In the genomic region with DNA sequence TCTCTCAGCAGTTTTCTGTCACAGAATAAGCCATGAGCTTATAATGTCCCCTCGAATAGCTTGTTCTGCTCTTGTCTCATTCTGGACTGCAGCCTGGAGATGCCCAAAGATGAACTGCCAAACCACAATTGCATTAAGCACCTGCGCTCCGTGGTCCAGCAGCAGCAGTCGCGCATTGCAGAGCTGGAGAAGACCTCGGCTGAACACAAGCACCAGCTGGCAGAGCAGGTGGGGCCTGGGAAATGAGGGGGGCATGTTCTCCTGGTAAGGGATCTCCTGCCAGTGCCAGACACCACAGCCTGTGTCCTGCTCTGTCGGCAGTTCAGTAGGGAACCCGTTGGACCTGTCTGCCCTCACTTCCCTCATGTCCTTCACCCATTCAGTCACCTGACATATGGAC, we compare ENCODE assay signal across 21 mouse cellular contexts. TPM values are rescaled to one million over a fixed set of nuclear protein-coding genes. Genes with fewer than 3 reads are reported as not detected.
DNase-seq lines count a peak whose midpoint lies in the region; ATAC-seq lines count a peak whose summit lies in the region.
"Had no signal": no experiment of that assay in that cellular context is flagged by ENCODE, and none has a peak within 500 bp of the region (broad histone marks: within the 10 kb centered on the region; RNA-seq: fewer than 3 reads in every experiment).

No protein-coding gene starts in this region.

- H3K4me1 ChIP-seq in hindbrain, embryonic 13.5 days (replicated peaks) = peaks cover 16% of the 10 kb centered on the region
- H3K4me1 ChIP-seq in hindbrain, embryonic 14.5 days (replicated peaks; ENCODE audit: control insufficient read depth, insufficient read depth, low read length) = no peaks in the 10 kb centered on the region
- 0 out of 2 replicates have a peak, but pooled peaks cover 7% of the 10 kb centered on the region for H3K4me1 ChIP-seq in neural tube, embryonic 15.5 days
- peaks cover 25% of the 10 kb centered on the region for H3K4me1 ChIP-seq in brown adipose tissue, adult 24 weeks (ENCODE audit: control insufficient read depth, insufficient read depth, insufficient read length, low read length)
- H3K4me1 ChIP-seq in heart, embryonic 10.5 days = peaks cover 13% of the 10 kb centered on the region; the same call in 1 of the 2 replicates
- H3K4me1 ChIP-seq: hindbrain, embryonic 15.5 days; lung, embryonic 15.5 days; midbrain, embryonic 15.5 days had no signal

- no peak overlapping the region for H3K9ac ChIP-seq in hindbrain, embryonic 13.5 days
- H3K9ac ChIP-seq in hindbrain, embryonic 14.5 days = no peak overlapping the region
- H3K9ac ChIP-seq in neural tube, embryonic 15.5 days (replicated peaks) = no peak overlapping the region
- H3K9ac ChIP-seq: forebrain, embryonic 13.5 days; hindbrain, embryonic 15.5 days; lung, embryonic 15.5 days; midbrain, embryonic 15.5 days had no signal

- peak overlapping the region; percentile 69 for H3K27ac ChIP-seq in hindbrain, embryonic 13.5 days
- no peak overlapping the region for H3K27ac ChIP-seq in hindbrain, embryonic 14.5 days
- H3K27ac ChIP-seq in neural tube, embryonic 15.5 days (replicated peaks) = 0 out of 2 replicates have a peak overlapping the region, but pooled peaks have one; percentile 10
- 0 out of 2 replicates have a peak overlapping the region, but pooled peaks have one; percentile 10 for H3K27ac ChIP-seq in brown adipose tissue, adult 24 weeks (replicated peaks; ENCODE audit: low read depth, low read length)
- no peak overlapping the region for H3K27ac ChIP-seq in heart, embryonic 10.5 days
- H3K27ac ChIP-seq: forebrain, embryonic 13.5 days; hindbrain, embryonic 15.5 days; lung, embryonic 15.5 days; midbrain, embryonic 15.5 days had no signal

- H3K9me3 ChIP-seq in hindbrain, embryonic 13.5 days = no peaks in the 10 kb centered on the region
- H3K9me3 ChIP-seq in hindbrain, embryonic 14.5 days (ENCODE audit: control insufficient read depth, low read length) = no peaks in the 10 kb centered on the region
- H3K9me3 ChIP-seq in neural tube, embryonic 15.5 days (replicated peaks) = no peaks in the 10 kb centered on the region
- no peaks in the 10 kb centered on the region for H3K9me3 ChIP-seq in heart, embryonic 10.5 days
- H3K9me3 ChIP-seq: forebrain, embryonic 13.5 days; hindbrain, embryonic 15.5 days; lung, embryonic 15.5 days; midbrain, embryonic 15.5 days had no signal

- 75% methylated on average over 8 of the region's 8 CpGs for WGBS in hindbrain, embryonic 13.5 days
- 83% methylated on average over 8 of the region's 8 CpGs for WGBS in hindbrain, embryonic 14.5 days
- 82% methylated on average over 8 of the region's 8 CpGs for WGBS in neural tube, embryonic 15.5 days
- WGBS in heart, embryonic 10.5 days = 93% methylated on average over 8 of the region's 8 CpGs

- H3K4me3 ChIP-seq in hindbrain, embryonic 13.5 days = no peak overlapping the region
- H3K4me3 ChIP-seq in hindbrain, embryonic 14.5 days (replicated peaks; ENCODE audit: low read length) = no peak overlapping the region
- no peak overlapping the region for H3K4me3 ChIP-seq in neural tube, embryonic 15.5 days (replicated peaks)
- H3K4me3 ChIP-seq in brown adipose tissue, adult 24 weeks (ENCODE audit: insufficient read depth, low read depth, low read length) = no peak overlapping the region
- no peak overlapping the region for H3K4me3 ChIP-seq in heart, embryonic 10.5 days
- H3K4me3 ChIP-seq: forebrain, embryonic 13.5 days; hindbrain, embryonic 15.5 days; lung, embryonic 15.5 days; midbrain, embryonic 15.5 days had no signal

- H3K36me3 ChIP-seq in hindbrain, embryonic 13.5 days = peaks cover 71% of the 10 kb centered on the region
- peaks cover 92% of the 10 kb centered on the region for H3K36me3 ChIP-seq in hindbrain, embryonic 14.5 days (replicated peaks; ENCODE audit: control insufficient read depth, insufficient read depth)
- H3K36me3 ChIP-seq in neural tube, embryonic 15.5 days = peaks cover 67% of the 10 kb centered on the region
- H3K36me3 ChIP-seq in heart, embryonic 10.5 days = peaks cover 92% of the 10 kb centered on the region

- ATAC-seq in hindbrain, embryonic 13.5 days (ENCODE audit: low FRiP score) = no peak
- ATAC-seq in hindbrain, embryonic 14.5 days (ENCODE audit: low FRiP score) = no peak
- ATAC-seq in neural tube, embryonic 15.5 days (ENCODE audit: low FRiP score) = no peak
- ATAC-seq: forebrain, embryonic 13.5 days; midbrain, embryonic 15.5 days had no signal

- no peak overlapping the region for H3K4me2 ChIP-seq in hindbrain, embryonic 13.5 days
- no peak overlapping the region for H3K4me2 ChIP-seq in hindbrain, embryonic 14.5 days (replicated peaks)
- H3K4me2 ChIP-seq in neural tube, embryonic 15.5 days = no peak overlapping the region
- H3K4me2 ChIP-seq: forebrain, embryonic 13.5 days; hindbrain, embryonic 15.5 days; liver, embryonic 11.5 days; lung, embryonic 15.5 days; midbrain, embryonic 15.5 days had no signal

- no peaks in the 10 kb centered on the region for H3K27me3 ChIP-seq in hindbrain, embryonic 13.5 days
- H3K27me3 ChIP-seq in hindbrain, embryonic 14.5 days (ENCODE audit: control insufficient read depth, insufficient read depth, low read length) = no peaks in the 10 kb centered on the region
- H3K27me3 ChIP-seq in neural tube, embryonic 15.5 days (replicated peaks) = no peaks in the 10 kb centered on the region
- no peaks in the 10 kb centered on the region for H3K27me3 ChIP-seq in heart, embryonic 10.5 days (ENCODE audit: insufficient read depth, poor library complexity, severe bottlenecking)
- H3K27me3 ChIP-seq: forebrain, embryonic 13.5 days; hindbrain, embryonic 15.5 days; lung, embryonic 15.5 days; midbrain, embryonic 15.5 days had no signal

- DNase-seq in hindbrain, embryonic 14.5 days (ENCODE audit: low spot score) = no peak
- DNase-seq in neural tube, embryonic 10.5 days (ENCODE audit: extremely low spot score, low spot score) = no peak
- peak; percentile 41 to 57 for DNase-seq in cerebellum, postnatal 36 days
- DNase-seq in heart, embryonic 10.5 days (ENCODE audit: low spot score) = no peak
- no peak for DNase-seq in layer of hippocampus, postnatal 25 days (ENCODE audit: extremely low spot score in 1 of 2, low spot score in 1 of 2)
- DNase-seq: kidney, adult 8-10 months; layer of hippocampus, adult 9-11 months; right cerebral cortex, postnatal 4 days had no signal

RNA-seq across cellular contexts. Expression of a gene that starts 22.7 kb away (rescaled TPM):
- 195 and 196 TPM in 2 replicates for polyA plus RNA-seq in hindbrain, embryonic 13.5 days (2015; fragmentation: Nextera tagmentation; extraction: Ambion mirVana)
- 184 and 191 TPM in 2 replicates for polyA plus RNA-seq in hindbrain, embryonic 14.5 days (2014; fragmentation: Nextera tagmentation; extraction: Ambion mirVana)
- 138 and 149 TPM in 2 replicates for polyA plus RNA-seq in neural tube, embryonic 15.5 days (2015; fragmentation: Nextera tagmentation; extraction: Ambion mirVana)
- 63.7 and 94.7 TPM in 2 replicates for polyA plus RNA-seq in brown adipose tissue, adult 24 weeks (2012; ENCODE audit: insufficient read depth, insufficient read length, missing spikeins)
- polyA plus RNA-seq in heart, embryonic 10.5 days (2016; fragmentation: Nextera tagmentation; extraction: Ambion mirVana) = 66.0 and 68.7 TPM in 2 replicates
- 100 to 1,000 TPM; 228 to 242 TPM for total RNA-seq in layer of hippocampus, postnatal 25 days (2021)

RNA-seq across cellular contexts. Expression of a gene that starts 24.9 kb away (rescaled TPM):
- polyA plus RNA-seq in hindbrain, embryonic 13.5 days (2015; fragmentation: Nextera tagmentation; extraction: Ambion mirVana) = 81.9 and 83.8 TPM in 2 replicates
- 70.9 and 83.7 TPM in 2 replicates for polyA plus RNA-seq in hindbrain, embryonic 14.5 days (2014; fragmentation: Nextera tagmentation; extraction: Ambion mirVana)
- polyA plus RNA-seq in neural tube, embryonic 15.5 days (2015; fragmentation: Nextera tagmentation; extraction: Ambion mirVana) = 78.3 and 80.5 TPM in 2 replicates
- 15.1 and 17.1 TPM in 2 replicates for polyA plus RNA-seq in brown adipose tissue, adult 24 weeks (2012; ENCODE audit: insufficient read depth, insufficient read length, missing spikeins)
- 31.0 and 34.3 TPM in 2 replicates for polyA plus RNA-seq in heart, embryonic 10.5 days (2016; fragmentation: Nextera tagmentation; extraction: Ambion mirVana)
- total RNA-seq in layer of hippocampus, postnatal 25 days (2021) = 10 to 100 TPM; 68.0 to 76.9 TPM

RNA-seq across cellular contexts. Expression of a gene that starts 25.1 kb away (rescaled TPM):
- polyA plus RNA-seq in hindbrain, embryonic 13.5 days (2015; fragmentation: Nextera tagmentation; extraction: Ambion mirVana) = 126 and 139 TPM in 2 replicates
- 134 and 140 TPM in 2 replicates for polyA plus RNA-seq in hindbrain, embryonic 14.5 days (2014; fragmentation: Nextera tagmentation; extraction: Ambion mirVana)
- polyA plus RNA-seq in neural tube, embryonic 15.5 days (2015; fragmentation: Nextera tagmentation; extraction: Ambion mirVana) = 128 and 133 TPM in 2 replicates
- 67.1 and 87.6 TPM in 2 replicates for polyA plus RNA-seq in brown adipose tissue, adult 24 weeks (2012; ENCODE audit: insufficient read depth, insufficient read length, missing spikeins)
- 76.5 and 87.9 TPM in 2 replicates for polyA plus RNA-seq in heart, embryonic 10.5 days (2016; fragmentation: Nextera tagmentation; extraction: Ambion mirVana)
- total RNA-seq in layer of hippocampus, postnatal 25 days (2021) = 100 to 1,000 TPM in 1 of 2 experiments, 10 to 100 TPM in 1; 96.7 to 101 TPM

RNA-seq across cellular contexts. Expression of a gene that starts 35.3 kb away (rescaled TPM):
- not detected in 2 replicates for polyA plus RNA-seq in hindbrain, embryonic 13.5 days (2015; fragmentation: Nextera tagmentation; extraction: Ambion mirVana)
- 0.22 TPM in 1 of 2 replicates, not detected in the other for polyA plus RNA-seq in hindbrain, embryonic 14.5 days (2014; fragmentation: Nextera tagmentation; extraction: Ambion mirVana)
- 0.68 and 4.4 TPM in 2 replicates for polyA plus RNA-seq in neural tube, embryonic 15.5 days (2015; fragmentation: Nextera tagmentation; extraction: Ambion mirVana)
- polyA plus RNA-seq in brown adipose tissue, adult 24 weeks (2012; ENCODE audit: insufficient read depth, insufficient read length, missing spikeins) = not detected in 2 replicates
- polyA plus RNA-seq in heart, embryonic 10.5 days (2016; fragmentation: Nextera tagmentation; extraction: Ambion mirVana) = 0.07 and 2.4 TPM in 2 replicates
- not detected for total RNA-seq in layer of hippocampus, postnatal 25 days (2021)
- total RNA-seq: gastrocnemius, adult 8-10 months; heart, adult 18-20 months had no signal
- polyA plus RNA-seq: C2C12; forebrain, embryonic 13.5 days; midbrain, embryonic 15.5 days; neural tube, embryonic 11.5 days; urinary bladder, adult 2 months had no signal

RNA-seq across cellular contexts. Expression of a gene that starts 57.6 kb away (rescaled TPM):
- 933 and 943 TPM in 2 replicates for polyA plus RNA-seq in hindbrain, embryonic 13.5 days (2015; fragmentation: Nextera tagmentation; extraction: Ambion mirVana)
- polyA plus RNA-seq in hindbrain, embryonic 14.5 days (2014; fragmentation: Nextera tagmentation; extraction: Ambion mirVana) = 825 and 884 TPM in 2 replicates
- polyA plus RNA-seq in neural tube, embryonic 15.5 days (2015; fragmentation: Nextera tagmentation; extraction: Ambion mirVana) = 999 and 1,090 TPM in 2 replicates
- polyA plus RNA-seq in brown adipose tissue, adult 24 weeks (2012; ENCODE audit: insufficient read depth, insufficient read length, missing spikeins) = 1,414 and 1,508 TPM in 2 replicates
- 1,508 and 1,550 TPM in 2 replicates for polyA plus RNA-seq in heart, embryonic 10.5 days (2016; fragmentation: Nextera tagmentation; extraction: Ambion mirVana)
- 100 to 1,000 TPM; 551 to 619 TPM for total RNA-seq in layer of hippocampus, postnatal 25 days (2021)

Comparison
In these comparisons a context has a peak if more than half of its experiments do, and no peak if none do; other contexts are left out.
1. H3K27ac ChIP-seq: peak in hindbrain, embryonic 13.5 days (single experiment), neural tube, embryonic 15.5 days (single experiment) and brown adipose tissue, adult 24 weeks (single experiment); none in hindbrain, embryonic 14.5 days (single experiment) and heart, embryonic 10.5 days (single experiment).
2. DNase-seq: peak in cerebellum, postnatal 36 days (2 of 2); none in hindbrain, embryonic 14.5 days (single experiment), neural tube, embryonic 10.5 days (single experiment), heart, embryonic 10.5 days (single experiment) and layer of hippocampus, postnatal 25 days (0 of 2).